Mouse (Mus musculus) spleen, adult 2 months (tissue): Measurements from ENCODE around the gene Chaf1a. TPM values are rescaled to one million over a fixed set of nuclear protein-coding genes. Genes with fewer than 3 reads are reported as not detected.

Experiments used
- DNase-seq, 2 experiments: peaks; one replicate each; pipeline versions ENCODE4 v3.0.0 to v3.0.0-alpha.2; 2012 to 2021; ENCODE audit warnings: low spot score in 2 of 2, low read depth in 1 of 2
- H3K27ac ChIP-seq: fragments of 200-500 bp; 2 replicates; pipeline ENCODE4 v1.5.1; 2012; ENCODE audit warnings: low read length, inconsistent platforms; ENCODE audit not compliant: insufficient read depth
- H3K27me3 ChIP-seq: fragments of 200-500 bp; 2 replicates; pipeline ENCODE4 v1.6.1; 2012; ENCODE audit warnings: mild to moderate bottlenecking, moderate library complexity, low read length, inconsistent platforms; ENCODE audit not compliant: control insufficient read depth, insufficient read depth
- H3K36me3 ChIP-seq: fragments of 200-500 bp; 2 replicates; pipeline ENCODE4 v1.6.1; 2012; ENCODE audit warnings: mild to moderate bottlenecking, low read length, inconsistent platforms; ENCODE audit not compliant: control insufficient read depth, insufficient read depth
- H3K4me1 ChIP-seq: fragments of 200-500 bp; 2 replicates; pipeline ENCODE4 v1.6.1; 2011; ENCODE audit warnings: inconsistent platforms; ENCODE audit not compliant: control insufficient read depth, insufficient read depth, insufficient read length
- H3K4me3 ChIP-seq: fragments of 200-500 bp; 2 replicates; pipeline ENCODE4 v1.5.1; 2011; ENCODE audit warnings: mild to moderate bottlenecking, inconsistent platforms; ENCODE audit not compliant: insufficient read depth, insufficient read length; ENCODE audit errors: extremely low read depth
- CTCF ChIP-seq: fragments of 200-500 bp; IDR thresholded peaks from 2 replicates; pipeline ENCODE4 v1.5.1; 2011; ENCODE audit warnings: mild to moderate bottlenecking, inconsistent platforms; ENCODE audit not compliant: insufficient read depth, insufficient read length, insufficient replicate concordance; ENCODE audit errors: extremely low read depth
- POLR2A ChIP-seq: fragments of 200-500 bp; IDR thresholded peaks from 2 replicates; pipeline ENCODE4 v1.6.1; 2011; ENCODE audit warnings: low read depth, low read length, inconsistent platforms
- WGBS: fragments of 180-500 bp; shearing (Covaris S2); methylation state at CpG from one replicate; pipeline ENCODE4 v1.1.7; 2018; 5-methylcytosine and 5-hydroxymethylcytosine counted together
- polyA plus RNA-seq: library from polyadenylated mRNA; depleted of rRNA; stranded (reverse); fragments of >200 nt; gene quantifications from 2 replicates; pipeline ENCODE4 v1.2.3, GENCODE M21; 2012

Chaf1a gene
- polyA plus RNA-seq, 1 experiment, result 2.8 TPM

- H3K4me3 ChIP-seq, result no peak overlapping the region
- H3K27ac ChIP-seq, result peak overlapping the region; percentile 43
- no peak for DNase-seq
- no peaks in the 10 kb centered on the region for H3K27me3 ChIP-seq
- no peak for TF ChIP-seq CTCF
- TF ChIP-seq POLR2A, result no peak
- WGBS, result 73% methylated on average over 6 of the region's 6 CpGs
- H3K36me3 ChIP-seq, result peaks cover 27% of the 10 kb centered on the region
- peaks cover 47% of the 10 kb centered on the region for H3K4me1 ChIP-seq
Measured at GRCm38 (mm10) chr17:56020400-56021084, 19.7 kb upstream of the Chaf1a start.

DNA sequence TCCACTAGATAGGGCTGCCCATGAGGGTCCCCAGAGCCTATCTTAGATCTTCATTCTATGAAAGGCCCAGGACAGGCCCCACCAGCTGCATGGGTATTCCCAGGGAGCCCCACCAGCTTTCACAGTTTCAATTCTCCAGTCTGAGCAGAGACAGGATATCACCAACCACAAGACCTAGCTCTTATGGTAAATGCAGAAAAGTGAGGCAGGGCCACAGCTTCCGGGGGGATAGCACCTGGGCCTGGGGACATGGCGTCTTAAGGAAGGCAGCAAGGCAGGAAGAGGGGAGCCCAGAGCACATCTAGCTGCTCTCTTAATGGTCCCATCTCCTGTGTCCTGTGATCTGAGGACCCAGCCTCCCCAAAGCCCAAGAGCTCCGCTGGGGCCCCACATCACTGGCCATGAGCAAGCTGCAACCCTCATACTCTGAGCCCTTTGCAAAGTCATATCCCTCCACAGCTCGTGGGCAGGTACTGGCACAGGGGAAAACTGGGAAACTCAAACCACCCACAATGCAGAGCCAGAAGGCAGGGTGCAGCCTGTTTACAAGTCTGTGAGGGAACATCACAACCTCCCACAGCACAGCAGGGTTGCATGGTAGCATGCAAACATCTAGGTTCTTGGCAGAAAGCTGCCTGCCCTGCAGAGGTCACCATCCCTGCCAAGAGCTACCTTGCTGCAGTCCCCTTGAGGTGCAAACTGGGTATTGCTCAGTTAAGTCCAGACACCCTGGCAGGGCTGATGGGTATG, 18.9 kb upstream of the Chaf1a start:
- 16% methylated on average over 4 of the region's 4 CpGs for WGBS
- Histone ChIP-seq H3K36me3 (peaks cover 21% of the 10 kb centered on the region), H3K27ac (peak overlapping the region; percentile 43), H3K4me1 (peaks cover 49% of the 10 kb centered on the region), H3K4me3 (no peak overlapping the region), H3K27me3 (no peaks in the 10 kb centered on the region)
- TF ChIP-seq POLR2A (no peak), CTCF (no peak)
- peak in 1 of 2 experiments; percentile 34 for DNase-seq

DNA sequence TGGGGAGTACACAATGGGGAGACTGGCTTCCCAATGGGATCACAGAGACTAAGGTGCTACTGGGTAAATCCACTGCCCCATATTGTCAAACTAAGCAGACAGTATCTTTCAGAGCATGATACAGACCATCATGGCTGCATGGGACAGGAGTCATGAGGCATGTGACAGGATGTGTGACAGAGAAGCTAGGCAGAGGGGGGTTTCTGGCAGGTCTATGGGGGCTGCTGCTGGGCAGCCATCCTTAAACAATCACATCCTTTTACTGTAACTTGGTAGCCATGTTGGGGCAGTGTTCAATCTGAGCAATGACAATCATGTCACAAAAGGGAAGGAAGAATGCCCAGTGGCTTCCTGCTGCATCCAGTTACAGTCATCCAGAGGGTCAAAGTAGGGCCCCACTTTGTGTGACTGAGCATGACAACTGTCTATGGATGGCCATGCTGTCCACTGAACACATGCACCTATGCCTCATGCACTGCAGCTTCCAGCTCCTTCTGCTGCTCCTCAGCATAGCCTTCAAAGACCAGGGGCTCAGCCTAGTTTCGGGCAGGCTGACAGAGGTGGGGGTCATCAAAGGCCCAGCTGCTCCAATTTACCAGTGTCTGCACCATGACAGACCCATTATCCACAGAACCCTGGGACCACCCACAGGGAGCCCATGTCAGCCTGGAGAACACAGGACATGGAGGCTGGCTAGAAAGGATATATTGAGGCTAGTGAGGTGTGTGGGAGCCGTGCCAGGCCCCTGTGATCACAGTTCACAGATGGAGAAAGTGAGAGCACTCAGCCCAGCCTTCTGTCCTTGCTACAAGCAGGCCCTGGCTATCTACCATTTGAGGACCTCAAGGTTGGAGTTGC, 17.9 kb upstream of the Chaf1a start:
- TF ChIP-seq POLR2A, result no peak
- no peak for TF ChIP-seq CTCF
- WGBS, result 82% methylated on average over 2 of the region's 2 CpGs
- Histone ChIP-seq H3K4me1 (peaks cover 49% of the 10 kb centered on the region), H3K27me3 (no peaks in the 10 kb centered on the region), H3K27ac (peak overlapping the region; percentile 43), H3K36me3 (peaks cover 11% of the 10 kb centered on the region), H3K4me3 (no peak overlapping the region)
- DNase-seq, result no peak

GRCm38 (mm10) chr17:56022989-56023290, 17.3 kb upstream of the Chaf1a start:
- H3K27ac ChIP-seq, result peak overlapping the region; percentile 43
- DNase-seq, result no peak
- no peak overlapping the region for H3K4me3 ChIP-seq
- H3K27me3 ChIP-seq, result no peaks in the 10 kb centered on the region
- H3K36me3 ChIP-seq, result peaks cover 5% of the 10 kb centered on the region; the same call in 1 of the 2 replicates
- H3K4me1 ChIP-seq, result peaks cover 52% of the 10 kb centered on the region
- WGBS, result 84% methylated on average over 4 of the region's 4 CpGs
- TF ChIP-seq POLR2A (no peak), CTCF (no peak)

GRCm38 (mm10) chr17:56023386-56023785, 16.9 kb upstream of the Chaf1a start:
- H3K27ac ChIP-seq, result peak overlapping the region; percentile 43
- 0 out of 2 replicates have a peak, but pooled peaks cover 2% of the 10 kb centered on the region for H3K36me3 ChIP-seq
- DNase-seq, result peak in 1 of 2 experiments; percentile 38
- H3K27me3 ChIP-seq, result no peaks in the 10 kb centered on the region
- TF ChIP-seq POLR2A (no peak), CTCF (no peak)
- H3K4me3 ChIP-seq, result no peak overlapping the region
- H3K4me1 ChIP-seq, result peaks cover 52% of the 10 kb centered on the region
- 38% methylated on average over 5 of the region's 5 CpGs for WGBS

DNA sequence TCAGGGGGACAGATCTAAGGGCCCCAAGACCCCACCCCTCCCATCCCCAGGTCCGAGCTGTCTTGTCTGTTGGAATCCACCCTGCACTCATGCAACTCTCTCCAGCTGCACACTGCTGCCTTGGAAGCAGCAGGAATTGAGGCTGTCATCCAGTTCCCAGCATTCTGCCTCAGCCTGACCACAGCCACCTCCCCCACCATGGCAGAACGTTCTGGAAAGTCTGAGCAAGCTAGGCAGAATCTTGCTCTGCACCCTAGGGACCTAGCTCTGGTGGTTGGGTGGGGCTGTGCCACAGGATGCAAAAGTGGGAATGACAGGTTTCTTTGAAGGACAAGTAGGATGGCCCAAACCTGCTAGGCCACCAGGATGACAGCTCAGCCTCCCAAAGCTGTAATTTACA, 15.8 kb upstream of the Chaf1a start:
- Histone ChIP-seq H3K4me1 (peaks cover 52% of the 10 kb centered on the region), H3K36me3 (0 out of 2 replicates have a peak, but pooled peaks cover 2% of the 10 kb centered on the region), H3K4me3 (no peak overlapping the region), H3K27me3 (no peaks in the 10 kb centered on the region), H3K27ac (no peak overlapping the region)
- WGBS, result 50% methylated on average over 2 of the region's 2 CpGs
- no peak for TF ChIP-seq POLR2A
- TF ChIP-seq CTCF, result no peak
- DNase-seq, result no peak
